Mouse (Mus musculus): ENCODE measurements at regions not wholly inside any gene's neighbourhood (a gene's known extent, or its start where the extent isn't known, plus 50 kb on each side); places are given as distances from the start of the nearest gene placed in this dataset.

- no peak overlapping the region for H3K27ac ChIP-seq (ENCODE audit: low read depth, low read length)
- H3K4me2 ChIP-seq (ENCODE audit: low read depth), result no peak overlapping the region
- no peaks in the 10 kb centered on the region for H3K27me3 ChIP-seq (ENCODE audit: control insufficient read depth, insufficient read depth, low read length)
- no peaks in the 10 kb centered on the region for H3K9me3 ChIP-seq (ENCODE audit: control insufficient read depth, low read length)
- ATAC-seq (ENCODE audit: insufficient read depth, low FRiP score, low TSS enrichment), result no peak
- H3K4me1 ChIP-seq (ENCODE audit: control insufficient read depth, insufficient read depth, low read length), result no peaks in the 10 kb centered on the region
- WGBS, result 81% methylated on average over 11 of the region's 11 CpGs
- DNase-seq (ENCODE audit: low spot score), result no peak
- no peaks in the 10 kb centered on the region for H3K36me3 ChIP-seq (ENCODE audit: control insufficient read depth, insufficient read depth, low read length)
- no peak overlapping the region for H3K4me3 ChIP-seq (ENCODE audit: low read depth, low read length)
- H3K9ac ChIP-seq (ENCODE audit: low read length), result no peak overlapping the region
Observed at GRCm38 (mm10) chr4:137194106-137194505, 83.2 kb upstream of the Wnt4 start.

DNA sequence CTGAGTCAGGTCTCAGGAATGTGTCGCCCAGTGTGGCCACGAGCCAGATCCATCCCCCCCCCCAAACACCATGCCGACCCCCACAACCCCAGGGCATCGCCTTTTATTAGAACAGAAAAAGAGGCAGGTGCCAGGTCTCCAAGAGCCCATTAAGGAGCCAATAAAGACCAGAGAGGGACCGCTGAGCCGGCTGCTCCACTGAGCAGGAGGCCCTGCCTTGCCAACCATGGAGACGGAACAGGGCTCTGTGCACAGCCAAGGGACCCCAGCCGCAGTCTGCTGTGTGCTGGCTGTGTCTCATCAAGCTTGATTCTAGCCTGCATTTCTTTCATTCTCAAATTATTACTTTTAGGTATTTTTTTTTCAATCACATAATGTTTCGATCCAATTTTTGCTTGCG, 86.7 kb upstream of the Wnt4 start:
- Histone ChIP-seq H3K4me1 (ENCODE audit: control insufficient read depth, insufficient read depth, low read length) (no peaks in the 10 kb centered on the region), H3K9ac (ENCODE audit: low read length) (no peak overlapping the region), H3K36me3 (ENCODE audit: control insufficient read depth, insufficient read depth, low read length) (no peaks in the 10 kb centered on the region), H3K27me3 (ENCODE audit: control insufficient read depth, insufficient read depth, low read length) (no peaks in the 10 kb centered on the region), H3K9me3 (ENCODE audit: control insufficient read depth, low read length) (no peaks in the 10 kb centered on the region), H3K4me2 (ENCODE audit: low read depth) (no peak overlapping the region), H3K4me3 (ENCODE audit: low read depth, low read length) (no peak overlapping the region), H3K27ac (ENCODE audit: low read depth, low read length) (no peak overlapping the region)
- DNase-seq (ENCODE audit: low spot score), result no peak
- 78% methylated on average over 10 of the region's 10 CpGs for WGBS
- ATAC-seq (ENCODE audit: insufficient read depth, low FRiP score, low TSS enrichment), result no peak

GRCm38 (mm10) chr4:137189801-137190200, 87.5 kb upstream of the Wnt4 start:
- H3K9me3 ChIP-seq (ENCODE audit: control insufficient read depth, low read length), result no peaks in the 10 kb centered on the region
- 95% methylated on average over 4 of the region's 4 CpGs for WGBS
- no peaks in the 10 kb centered on the region for H3K36me3 ChIP-seq (ENCODE audit: control insufficient read depth, insufficient read depth, low read length)
- no peak for ATAC-seq (ENCODE audit: insufficient read depth, low FRiP score, low TSS enrichment)
- no peak overlapping the region for H3K27ac ChIP-seq (ENCODE audit: low read depth, low read length)
- DNase-seq (ENCODE audit: low spot score), result no peak
- no peak overlapping the region for H3K9ac ChIP-seq (ENCODE audit: low read length)
- H3K4me3 ChIP-seq (ENCODE audit: low read depth, low read length), result no peak overlapping the region
- H3K4me2 ChIP-seq (ENCODE audit: low read depth), result no peak overlapping the region
- no peaks in the 10 kb centered on the region for H3K4me1 ChIP-seq (ENCODE audit: control insufficient read depth, insufficient read depth, low read length)
- no peaks in the 10 kb centered on the region for H3K27me3 ChIP-seq (ENCODE audit: control insufficient read depth, insufficient read depth, low read length)

- DNase-seq (ENCODE audit: low spot score) (no peak), ATAC-seq (ENCODE audit: insufficient read depth, low FRiP score, low TSS enrichment) (no peak)
- Histone ChIP-seq H3K4me2 (ENCODE audit: low read depth) (no peak overlapping the region), H3K36me3 (ENCODE audit: control insufficient read depth, insufficient read depth, low read length) (no peaks in the 10 kb centered on the region), H3K27ac (ENCODE audit: low read depth, low read length) (no peak overlapping the region), H3K9ac (ENCODE audit: low read length) (no peak overlapping the region), H3K4me1 (ENCODE audit: control insufficient read depth, insufficient read depth, low read length) (no peaks in the 10 kb centered on the region), H3K4me3 (ENCODE audit: low read depth, low read length) (no peak overlapping the region), H3K27me3 (ENCODE audit: control insufficient read depth, insufficient read depth, low read length) (no peaks in the 10 kb centered on the region), H3K9me3 (ENCODE audit: control insufficient read depth, low read length) (no peaks in the 10 kb centered on the region)
- WGBS, result 59% methylated on average over 6 of the region's 6 CpGs
Observed at GRCm38 (mm10) chr4:137189058-137189457, 88.2 kb upstream of the Wnt4 start.

DNA sequence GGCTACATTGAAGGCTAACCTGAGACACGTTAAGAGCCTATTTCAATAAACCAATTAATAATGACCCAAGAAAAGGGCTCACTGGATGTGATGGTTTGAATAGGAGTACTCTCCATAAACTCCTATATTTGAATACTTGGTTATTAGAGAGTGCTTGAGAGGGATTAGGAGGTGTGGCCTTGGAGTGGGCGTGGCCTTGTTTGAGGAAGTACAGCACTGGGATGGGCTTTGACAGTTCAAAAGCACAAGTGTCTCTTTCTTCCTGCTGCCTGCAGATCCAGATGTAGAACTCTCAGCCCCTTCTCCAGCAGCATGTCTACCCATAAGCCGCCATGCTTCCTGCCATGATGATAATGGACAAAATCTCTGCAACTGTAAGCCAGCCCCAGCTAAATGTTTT, 89.7 kb upstream of the Wnt4 start:
- Histone ChIP-seq H3K4me3 (ENCODE audit: low read depth, low read length) (no peak overlapping the region), H3K9ac (ENCODE audit: low read length) (no peak overlapping the region), H3K36me3 (ENCODE audit: control insufficient read depth, insufficient read depth, low read length) (no peaks in the 10 kb centered on the region), H3K27me3 (ENCODE audit: control insufficient read depth, insufficient read depth, low read length) (no peaks in the 10 kb centered on the region), H3K27ac (ENCODE audit: low read depth, low read length) (no peak overlapping the region), H3K4me2 (ENCODE audit: low read depth) (no peak overlapping the region), H3K9me3 (ENCODE audit: control insufficient read depth, low read length) (no peaks in the 10 kb centered on the region), H3K4me1 (ENCODE audit: control insufficient read depth, insufficient read depth, low read length) (no peaks in the 10 kb centered on the region)
- ATAC-seq (ENCODE audit: insufficient read depth, low FRiP score, low TSS enrichment), result no peak
- DNase-seq (ENCODE audit: low spot score), result no peak
- 72% methylated on average over 3 of the region's 3 CpGs for WGBS

DNA sequence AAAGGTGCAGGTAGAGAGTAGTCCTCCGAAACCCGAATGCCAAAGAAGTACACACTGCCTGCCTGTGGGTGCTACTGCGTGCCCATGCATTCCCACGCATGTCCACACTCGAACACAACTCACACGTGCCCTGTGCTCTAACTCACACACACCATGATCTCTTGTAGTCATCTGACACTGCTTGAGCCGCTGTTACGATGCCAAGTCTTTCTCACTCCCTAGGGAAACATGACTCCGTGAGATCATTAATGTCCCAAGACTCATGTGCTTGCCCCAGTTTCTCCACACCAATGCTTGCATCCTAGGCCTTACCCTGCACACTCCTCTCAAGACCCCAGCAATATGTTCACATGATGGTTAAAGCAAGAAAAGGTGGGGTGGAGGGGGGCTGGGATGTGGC, 90.2 kb upstream of the Wnt4 start:
- Histone ChIP-seq H3K9ac (ENCODE audit: low read length) (no peak overlapping the region), H3K27me3 (ENCODE audit: control insufficient read depth, insufficient read depth, low read length) (no peaks in the 10 kb centered on the region), H3K27ac (ENCODE audit: low read depth, low read length) (no peak overlapping the region), H3K4me3 (ENCODE audit: low read depth, low read length) (no peak overlapping the region), H3K4me1 (ENCODE audit: control insufficient read depth, insufficient read depth, low read length) (no peaks in the 10 kb centered on the region), H3K9me3 (ENCODE audit: control insufficient read depth, low read length) (no peaks in the 10 kb centered on the region), H3K4me2 (ENCODE audit: low read depth) (no peak overlapping the region), H3K36me3 (ENCODE audit: control insufficient read depth, insufficient read depth, low read length) (no peaks in the 10 kb centered on the region)
- no peak for DNase-seq (ENCODE audit: low spot score)
- 92% methylated on average over 9 of the region's 9 CpGs for whole genome bisulfite sequencing
- no peak for ATAC-seq (ENCODE audit: insufficient read depth, low FRiP score, low TSS enrichment)

DNA sequence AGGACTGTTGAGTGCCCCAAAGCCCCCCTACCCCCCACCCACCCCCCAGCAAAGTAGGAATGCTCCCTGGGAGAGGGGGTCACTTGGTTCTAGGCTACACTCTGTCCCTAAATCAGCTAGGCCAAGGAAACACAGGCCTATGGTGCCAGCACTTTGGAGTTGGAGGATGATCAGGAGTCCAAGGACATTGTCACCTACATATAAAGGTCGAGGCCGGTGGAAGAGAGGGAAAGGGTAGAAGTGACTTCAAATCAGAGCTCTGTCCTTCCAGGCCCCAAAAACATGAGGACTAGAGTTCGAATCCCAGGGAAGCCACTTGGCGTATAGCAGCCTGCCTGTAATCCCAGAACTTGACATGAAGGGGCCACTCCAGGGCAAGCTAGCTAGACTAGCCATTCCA, 92.3 kb upstream of the Wnt4 start:
- H3K27me3 ChIP-seq (ENCODE audit: control insufficient read depth, insufficient read depth, low read length), result no peaks in the 10 kb centered on the region
- no peak overlapping the region for H3K9ac ChIP-seq (ENCODE audit: low read length)
- WGBS, result 92% methylated on average over 4 of the region's 4 CpGs
- no peak overlapping the region for H3K4me2 ChIP-seq (ENCODE audit: low read depth)
- H3K9me3 ChIP-seq (ENCODE audit: control insufficient read depth, low read length), result no peaks in the 10 kb centered on the region
- no peak overlapping the region for H3K4me3 ChIP-seq (ENCODE audit: low read depth, low read length)
- H3K27ac ChIP-seq (ENCODE audit: low read depth, low read length), result no peak overlapping the region
- no peaks in the 10 kb centered on the region for H3K4me1 ChIP-seq (ENCODE audit: control insufficient read depth, insufficient read depth, low read length)
- ATAC-seq (ENCODE audit: insufficient read depth, low FRiP score, low TSS enrichment) (no peak), DNase-seq (ENCODE audit: low spot score) (no peak)
- H3K36me3 ChIP-seq (ENCODE audit: control insufficient read depth, insufficient read depth, low read length), result no peaks in the 10 kb centered on the region

- DNase-seq (ENCODE audit: low spot score) (no peak), ATAC-seq (ENCODE audit: insufficient read depth, low FRiP score, low TSS enrichment) (no peak)
- Histone ChIP-seq H3K36me3 (ENCODE audit: control insufficient read depth, insufficient read depth, low read length) (no peaks in the 10 kb centered on the region), H3K4me3 (ENCODE audit: low read depth, low read length) (no peak overlapping the region), H3K4me2 (ENCODE audit: low read depth) (no peak overlapping the region), H3K9ac (ENCODE audit: low read length) (no peak overlapping the region), H3K4me1 (ENCODE audit: control insufficient read depth, insufficient read depth, low read length) (no peaks in the 10 kb centered on the region), H3K9me3 (ENCODE audit: control insufficient read depth, low read length) (no peaks in the 10 kb centered on the region), H3K27me3 (ENCODE audit: control insufficient read depth, insufficient read depth, low read length) (no peaks in the 10 kb centered on the region), H3K27ac (ENCODE audit: low read depth, low read length) (no peak overlapping the region)
- 53% methylated on average over 10 of the region's 10 CpGs for WGBS
Observed at GRCm38 (mm10) chr4:137183181-137183850, 94.0 kb upstream of the Wnt4 start.

DNA sequence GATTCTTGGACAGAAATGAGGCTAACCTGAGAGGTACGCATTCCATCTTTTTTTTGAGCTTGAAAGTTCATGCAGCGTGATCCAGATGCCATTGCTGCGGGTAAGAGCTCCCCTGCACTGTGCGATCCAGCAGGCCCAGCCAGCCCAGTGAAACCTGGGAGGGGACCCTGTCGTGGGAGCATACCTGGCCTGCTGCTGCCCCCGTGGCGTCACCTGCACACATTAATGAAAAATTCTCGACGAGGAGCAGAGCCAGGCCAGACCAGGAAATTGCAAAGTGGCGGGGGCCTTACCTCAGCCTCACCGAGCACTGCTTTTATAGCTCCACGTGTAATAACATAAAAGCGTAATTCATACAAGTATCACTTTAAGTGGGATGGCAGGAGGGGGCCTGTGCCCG, 94.7 kb upstream of the Wnt4 start:
- H3K36me3 ChIP-seq (ENCODE audit: control insufficient read depth, insufficient read depth, low read length), result no peaks in the 10 kb centered on the region
- H3K9me3 ChIP-seq (ENCODE audit: control insufficient read depth, low read length), result no peaks in the 10 kb centered on the region
- no peak overlapping the region for H3K4me3 ChIP-seq (ENCODE audit: low read depth, low read length)
- no peak overlapping the region for H3K27ac ChIP-seq (ENCODE audit: low read depth, low read length)
- H3K27me3 ChIP-seq (ENCODE audit: control insufficient read depth, insufficient read depth, low read length), result no peaks in the 10 kb centered on the region
- no peak for DNase-seq (ENCODE audit: low spot score)
- no peak overlapping the region for H3K9ac ChIP-seq (ENCODE audit: low read length)
- no peak for ATAC-seq (ENCODE audit: insufficient read depth, low FRiP score, low TSS enrichment)
- H3K4me1 ChIP-seq (ENCODE audit: control insufficient read depth, insufficient read depth, low read length), result no peaks in the 10 kb centered on the region
- 80% methylated on average over 14 of the region's 14 CpGs for WGBS
- no peak overlapping the region for H3K4me2 ChIP-seq (ENCODE audit: low read depth)

Data from neural tube, embryonic 11.5 days (tissue).